Mouse (Mus musculus) heart, embryonic 10.5 days (tissue): ENCODE data around the gene BC147527. TPM values are rescaled to one million over a fixed set of nuclear protein-coding genes. Genes with fewer than 3 reads are reported as not detected.

Experiments used
- DNase-seq: peaks from one replicate; pipeline ENCODE4 v3.0.0-alpha.2; 2017; ENCODE audit warnings: low spot score
- H3K27ac ChIP-seq: fragments of 300-500 bp; sonication (generic); 2 replicates; pipeline ENCODE4 v1.5.1; 2016; ENCODE audit warnings: mild to moderate bottlenecking
- H3K27me3 ChIP-seq: fragments of 300-500 bp; sonication (generic); 2 replicates; pipeline ENCODE4 v1.6.1; 2016; ENCODE audit warnings: mild to moderate bottlenecking; ENCODE audit not compliant: poor library complexity, insufficient read depth, severe bottlenecking
- H3K36me3 ChIP-seq: fragments of 300-500 bp; sonication (generic); 2 replicates; pipeline ENCODE4 v1.6.1; 2016; ENCODE audit warnings: mild to moderate bottlenecking, moderate library complexity
- H3K4me1 ChIP-seq: fragments of 300-500 bp; sonication (generic); 2 replicates; pipeline ENCODE4 v1.6.1; 2016; ENCODE audit warnings: mild to moderate bottlenecking
- H3K4me3 ChIP-seq: fragments of 300-500 bp; sonication (generic); 2 replicates; pipeline ENCODE4 v1.5.1; 2016; ENCODE audit warnings: mild to moderate bottlenecking, moderate library complexity
- H3K9me3 ChIP-seq: fragments of 300-500 bp; sonication (generic); 2 replicates; pipeline ENCODE4 v1.6.1; 2016; ENCODE audit warnings: mild to moderate bottlenecking, moderate library complexity
- WGBS: fragments of 180-500 bp; shearing (Covaris S2); methylation state at CpG from one replicate; pipeline ENCODE4 v1.1.7; 2016; 5-methylcytosine and 5-hydroxymethylcytosine counted together
- polyA plus RNA-seq: library from polyadenylated mRNA; unstranded; fragments of >200 nt; fragmentation: Nextera tagmentation; extraction: Ambion mirVana; gene quantifications from 2 replicates; pipeline ENCODE4 v1.2.1, GENCODE M21; 2016

The BC147527 gene
- polyA plus RNA-seq, 1 experiment from 2014 or later, result not detected

GRCm38 (mm10) chr13:120320721-120321120, 20.5 kb downstream of the BC147527 start:
- no peaks in the 10 kb centered on the region for H3K4me1 ChIP-seq
- WGBS, result 89% methylated on average over 1 of the region's 1 CpGs
- H3K36me3 ChIP-seq, result no peaks in the 10 kb centered on the region
- no peak for DNase-seq
- H3K4me3 ChIP-seq, result no peak overlapping the region
- H3K9me3 ChIP-seq, result no peaks in the 10 kb centered on the region
- H3K27ac ChIP-seq, result no peak overlapping the region
- H3K27me3 ChIP-seq, result no peaks in the 10 kb centered on the region

Other genes starting within 250 kb of the BC147527 start
- gene Gm21188, start 248.2 kb upstream of the BC147527 start, polyA plus RNA-seq, result not detected in 2 replicates
- gene Gm20767, start 160.1 kb upstream of the BC147527 start, polyA plus RNA-seq, result not detected in 2 replicates
- not detected in 2 replicates for gene Gm21818, start 128.0 kb upstream of the BC147527 start, polyA plus RNA-seq
- not detected in 2 replicates for gene Gm21762, start 84.4 kb upstream of the BC147527 start, polyA plus RNA-seq
- not detected in 2 replicates for gene Gm21731, start 61.3 kb upstream of the BC147527 start, polyA plus RNA-seq
- gene AF067061, start 37.3 kb upstream of the BC147527 start, polyA plus RNA-seq, result not detected in 2 replicates
- gene Tcstv3, start 16.5 kb downstream of the BC147527 start, polyA plus RNA-seq, result not detected in 2 replicates